Mouse (Mus musculus) A20 (cell line): ENCODE results near the gene Slc26a10.
"Not testable (repeated sequence)": the region's sequence is repeated elsewhere in the genome, so short reads cannot be mapped to it uniquely, and the experiment has no call there.

Experiments
- DNase-seq: peaks from one replicate; pipeline ENCODE4 v3.0.0-alpha.2; 2011; ENCODE audit warnings: low read depth, low spot score

The Slc26a10 gene

GRCm38 (mm10) chr10:127164190-127164589, 16.3 kb downstream of the Slc26a10 start:
- no peak for DNase-seq

- not testable (repeated sequence) for DNase-seq
Observed at GRCm38 (mm10) chr10:127162771-127163261, 17.6 kb downstream of the Slc26a10 start.

- no peak for DNase-seq
Observed at GRCm38 (mm10) chr10:127160728-127161127, 19.7 kb downstream of the Slc26a10 start.

- DNase-seq, result no peak
Observed at GRCm38 (mm10) chr10:127160081-127160480, 20.4 kb downstream of the Slc26a10 start.

GRCm38 (mm10) chr10:127158471-127158870, 22.0 kb downstream of the Slc26a10 start:
- no peak for DNase-seq

GRCm38 (mm10) chr10:127156511-127156910, 23.9 kb downstream of the Slc26a10 start:
- no peak for DNase-seq

- no peak for DNase-seq
Observed at GRCm38 (mm10) chr10:127156089-127156488, 24.4 kb downstream of the Slc26a10 start.

- no peak for DNase-seq
Observed at GRCm38 (mm10) chr10:127154652-127155051, 25.8 kb downstream of the Slc26a10 start.

- DNase-seq, result no peak
Observed at GRCm38 (mm10) chr10:127154241-127154640, 26.2 kb downstream of the Slc26a10 start.

GRCm38 (mm10) chr10:127153323-127153722, 27.1 kb downstream of the Slc26a10 start:
- no peak for DNase-seq

GRCm38 (mm10) chr10:127152556-127152955, 27.9 kb downstream of the Slc26a10 start:
- DNase-seq, result not testable (repeated sequence)

GRCm38 (mm10) chr10:127151233-127151632, 29.2 kb downstream of the Slc26a10 start:
- not testable (repeated sequence) for DNase-seq

GRCm38 (mm10) chr10:127150471-127150872, 30.0 kb downstream of the Slc26a10 start:
- DNase-seq, result no peak

GRCm38 (mm10) chr10:127147135-127147534, 33.3 kb downstream of the Slc26a10 start:
- no peak for DNase-seq

- no peak for DNase-seq
Observed at GRCm38 (mm10) chr10:127145303-127145702, 35.1 kb downstream of the Slc26a10 start.

- no peak for DNase-seq
Observed at GRCm38 (mm10) chr10:127144536-127144935, 35.9 kb downstream of the Slc26a10 start.

GRCm38 (mm10) chr10:127143228-127143627, 37.2 kb downstream of the Slc26a10 start:
- DNase-seq, result no peak

- DNase-seq, result no peak
Observed at GRCm38 (mm10) chr10:127141500-127141899, 38.9 kb downstream of the Slc26a10 start.

GRCm38 (mm10) chr10:127140971-127141370, 39.5 kb downstream of the Slc26a10 start:
- no peak for DNase-seq

GRCm38 (mm10) chr10:127138328-127139141, 41.9 kb downstream of the Slc26a10 start:
- DNase-seq, result no peak

- DNase-seq, result no peak
Observed at GRCm38 (mm10) chr10:127137896-127138295, 42.5 kb downstream of the Slc26a10 start.

- peak; percentile 52 for DNase-seq
Observed at GRCm38 (mm10) chr10:127136510-127136909, 43.9 kb downstream of the Slc26a10 start.
